Mouse (Mus musculus) layer of hippocampus, postnatal 14 days (tissue): Measurements from ENCODE around the gene Trem2. TPM values are rescaled to one million over a fixed set of nuclear protein-coding genes. Genes with fewer than 3 reads are reported as not detected.
"Not testable (repeated sequence)": the region's sequence is repeated elsewhere in the genome, so short reads cannot be mapped to it uniquely, and the experiment has no call there.

Source experiments
- DNase-seq, 2 experiments: peaks; one replicate each; pipeline ENCODE4 v3.0.0; 2021 to 2022; ENCODE audit warnings: low spot score in 2 of 2, mixed read lengths in 1 of 2
- long read RNA-seq, 2 experiments: library from polyadenylated mRNA; stranded (forward); transcript quantifications; one replicate each; pipeline ENCODE4 v2.0.0; 2021
- total RNA-seq, 2 experiments: library from RNA; stranded (reverse); gene quantifications; 2 replicates each; pipeline ENCODE4 v1.2.3; 2021

The Trem2 gene
- total RNA-seq, result 1 to 10 TPM; 7.6 to 8.1 TPM
- long read RNA-seq, experiment 1, full-length matches to known transcripts, result 4 of 5 reads
- long read RNA-seq, experiment 1, partial matches to known transcripts, result 1 of 5 reads
- long read RNA-seq, experiment 1, other reads (novel, unspliced or antisense), result 0 of 5 reads
- long read RNA-seq, experiment 2, full-length matches to known transcripts, result 9 of 9 reads
- long read RNA-seq, experiment 2, partial matches to known transcripts, result 0 of 9 reads
- long read RNA-seq, experiment 2, other reads (novel, unspliced or antisense), result 0 of 9 reads

GRCm38 (mm10) chr17:48346231-48346630 is at the start of gene Trem2:
Trem2 (plus strand) TSS chr17:48346401.
- DNase-seq, result no peak

- no peak for DNase-seq
These were observed 47.0 kb upstream of the Trem2 start, which contains the start of gene Treml2 for GRCm38 (mm10) chr17:48299203-48299602. Treml2 (plus strand) TSS chr17:48299498.

- no peak for DNase-seq
These were observed 46.4 kb upstream of the Trem2 start for GRCm38 (mm10) chr17:48299756-48300155.

- no peak for DNase-seq
These were observed 46.0 kb upstream of the Trem2 start for GRCm38 (mm10) chr17:48300199-48300598.

GRCm38 (mm10) chr17:48300861-48301260 is 45.3 kb upstream of the Trem2 start:
- DNase-seq, result no peak

GRCm38 (mm10) chr17:48301792-48302191 is 44.4 kb upstream of the Trem2 start:
- no peak for DNase-seq

- DNase-seq, result no peak
These were observed 34.1 kb upstream of the Trem2 start for GRCm38 (mm10) chr17:48312124-48312523.

GRCm38 (mm10) chr17:48315905-48316579 is 30.2 kb upstream of the Trem2 start, which contains the start of gene B430306N03Rik:
B430306N03Rik (plus strand) TSS chr17:48316141.
- not testable (repeated sequence) for DNase-seq

GRCm38 (mm10) chr17:48318686-48319085 is 27.5 kb upstream of the Trem2 start:
- no peak for DNase-seq

- no peak for DNase-seq
These were observed 24.9 kb upstream of the Trem2 start for GRCm38 (mm10) chr17:48321279-48321678.

- no peak for DNase-seq
These were observed 23.0 kb upstream of the Trem2 start for GRCm38 (mm10) chr17:48323236-48323635.

- DNase-seq, result no peak
These were observed 21.9 kb upstream of the Trem2 start for GRCm38 (mm10) chr17:48324258-48324657.

GRCm38 (mm10) chr17:48325093-48325492 is 21.1 kb upstream of the Trem2 start:
- DNase-seq, result no peak

- DNase-seq, result no peak
These were observed 20.6 kb upstream of the Trem2 start for GRCm38 (mm10) chr17:48325638-48326037.

GRCm38 (mm10) chr17:48326656-48327055 is 19.5 kb upstream of the Trem2 start:
- DNase-seq, result peak; percentile 18 to 59

GRCm38 (mm10) chr17:48332524-48332923 is 13.7 kb upstream of the Trem2 start:
- DNase-seq, result no peak

- no peak for DNase-seq
These were observed 12.0 kb upstream of the Trem2 start for GRCm38 (mm10) chr17:48334186-48334585.

- DNase-seq, result peak; percentile 68 to 70
These were observed 9.3 kb upstream of the Trem2 start for GRCm38 (mm10) chr17:48336857-48337256.

- no peak for DNase-seq
These were observed 5.9 kb upstream of the Trem2 start for GRCm38 (mm10) chr17:48340267-48340666.

GRCm38 (mm10) chr17:48341947-48342346 is 4.3 kb upstream of the Trem2 start:
- DNase-seq, result no peak

GRCm38 (mm10) chr17:48343065-48343464 is 3.1 kb upstream of the Trem2 start:
- DNase-seq, result no peak

GRCm38 (mm10) chr17:48345824-48346223 is 377 bp upstream of the Trem2 start:
- DNase-seq, result no peak

- DNase-seq, result no peak
These were observed 633 bp downstream of the Trem2 start for GRCm38 (mm10) chr17:48346834-48347233.
